Mouse (Mus musculus): ENCODE measurements around the gene Gmnn. TPM values are rescaled to one million over a fixed set of nuclear protein-coding genes. Genes with fewer than 3 reads are reported as not detected.

Gene Gmnn
- polyA plus RNA-seq, 1 experiment from 2014 or later = 65.6 TPM

DNA sequence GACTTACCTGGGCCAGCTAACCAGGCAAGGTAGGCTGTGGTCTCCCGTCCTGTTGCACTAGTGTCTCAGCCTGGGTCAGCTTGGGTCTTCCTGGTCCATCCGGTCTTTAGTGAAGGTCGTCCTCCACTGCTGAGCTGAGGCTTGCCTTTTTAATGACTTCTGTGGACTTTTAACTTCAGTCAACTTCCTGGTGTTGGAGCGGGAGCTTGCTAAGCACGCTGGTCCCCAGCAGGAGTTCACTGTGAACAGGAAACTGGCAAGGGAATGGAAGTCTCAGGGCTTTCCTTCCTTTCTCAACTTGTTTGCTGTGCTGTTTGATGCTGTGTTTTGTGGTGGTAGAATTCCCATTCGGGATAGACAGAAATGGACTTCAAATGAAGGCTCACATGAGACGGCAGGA lies 44.0 kb downstream of the Gmnn start:
- ATAC-seq (no peak), DNase-seq (ENCODE audit: low spot score) (no peak)
- WGBS = 84% methylated on average over 7 of the region's 7 CpGs
- no peak overlapping the region for H3K4me3 ChIP-seq (ENCODE audit: low read depth, low read length)
- no peak overlapping the region for H3K27ac ChIP-seq (ENCODE audit: low read depth, low read length)
- H3K9me3 ChIP-seq (replicated peaks; ENCODE audit: control insufficient read depth, low read length) = no peaks in the 10 kb centered on the region
- H3K9ac ChIP-seq (ENCODE audit: low read length) = no peak overlapping the region
- no peaks in the 10 kb centered on the region for H3K27me3 ChIP-seq (replicated peaks; ENCODE audit: control insufficient read depth, insufficient read depth, low read length)
- peaks cover 7% of the 10 kb centered on the region for H3K36me3 ChIP-seq (ENCODE audit: control insufficient read depth, insufficient read depth, low read length)
- no peak overlapping the region for H3K4me2 ChIP-seq (ENCODE audit: low read length)
- no peaks in the 10 kb centered on the region for H3K4me1 ChIP-seq (ENCODE audit: control insufficient read depth, insufficient read depth, low read length)

DNA sequence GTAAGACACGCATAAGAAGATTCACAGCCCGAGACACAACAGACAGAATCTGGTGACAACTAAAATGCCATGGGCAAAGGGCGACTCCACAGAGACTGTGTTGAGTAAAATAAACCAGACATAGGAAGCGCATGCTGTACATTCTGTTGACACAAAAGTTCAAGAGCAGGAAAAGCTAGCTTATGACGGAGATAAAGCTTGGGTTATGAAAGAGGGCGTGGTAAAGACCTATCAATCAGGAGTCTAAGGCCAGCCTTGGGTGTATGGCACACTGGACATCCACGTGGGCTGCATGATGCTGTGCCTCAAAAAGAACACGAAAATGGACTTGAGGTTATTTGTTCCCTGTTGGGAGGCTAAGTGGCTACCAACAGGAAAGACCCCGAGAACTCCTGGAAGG lies 45.3 kb downstream of the Gmnn start:
- DNase-seq (ENCODE audit: low spot score) = no peak
- Histone ChIP-seq H3K36me3 (ENCODE audit: control insufficient read depth, insufficient read depth, low read length) (peaks cover 7% of the 10 kb centered on the region), H3K4me3 (ENCODE audit: low read depth, low read length) (no peak overlapping the region), H3K9me3 (replicated peaks; ENCODE audit: control insufficient read depth, low read length) (no peaks in the 10 kb centered on the region), H3K9ac (ENCODE audit: low read length) (no peak overlapping the region), H3K4me1 (ENCODE audit: control insufficient read depth, insufficient read depth, low read length) (no peaks in the 10 kb centered on the region), H3K27me3 (replicated peaks; ENCODE audit: control insufficient read depth, insufficient read depth, low read length) (no peaks in the 10 kb centered on the region), H3K4me2 (ENCODE audit: low read length) (no peak overlapping the region), H3K27ac (ENCODE audit: low read depth, low read length) (no peak overlapping the region)
- 88% methylated on average over 9 of the region's 9 CpGs for WGBS
- no peak for ATAC-seq

DNA sequence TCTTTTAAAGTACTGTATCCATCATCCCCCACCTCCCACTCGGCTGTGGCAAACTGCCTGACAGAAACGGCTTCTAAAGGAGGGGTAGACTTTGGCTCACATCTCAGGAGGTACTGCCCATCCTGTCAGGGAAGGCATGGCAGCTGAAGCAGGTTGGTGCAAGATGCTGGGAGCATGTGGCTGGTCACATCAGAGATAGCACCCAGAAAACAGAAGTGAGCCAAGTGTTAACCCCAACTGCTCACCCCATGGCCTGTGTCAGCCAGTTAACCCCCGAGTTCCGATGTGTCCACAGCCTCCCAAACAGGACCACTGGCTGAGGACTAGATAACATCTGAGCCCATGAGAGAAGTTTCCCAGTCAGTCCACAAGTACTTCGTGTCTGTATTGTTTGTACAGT lies 46.1 kb downstream of the Gmnn start:
- no peaks in the 10 kb centered on the region for H3K27me3 ChIP-seq (replicated peaks; ENCODE audit: control insufficient read depth, insufficient read depth, low read length)
- H3K9me3 ChIP-seq (replicated peaks; ENCODE audit: control insufficient read depth, low read length) = no peaks in the 10 kb centered on the region
- no peak for DNase-seq (ENCODE audit: low spot score)

DNA sequence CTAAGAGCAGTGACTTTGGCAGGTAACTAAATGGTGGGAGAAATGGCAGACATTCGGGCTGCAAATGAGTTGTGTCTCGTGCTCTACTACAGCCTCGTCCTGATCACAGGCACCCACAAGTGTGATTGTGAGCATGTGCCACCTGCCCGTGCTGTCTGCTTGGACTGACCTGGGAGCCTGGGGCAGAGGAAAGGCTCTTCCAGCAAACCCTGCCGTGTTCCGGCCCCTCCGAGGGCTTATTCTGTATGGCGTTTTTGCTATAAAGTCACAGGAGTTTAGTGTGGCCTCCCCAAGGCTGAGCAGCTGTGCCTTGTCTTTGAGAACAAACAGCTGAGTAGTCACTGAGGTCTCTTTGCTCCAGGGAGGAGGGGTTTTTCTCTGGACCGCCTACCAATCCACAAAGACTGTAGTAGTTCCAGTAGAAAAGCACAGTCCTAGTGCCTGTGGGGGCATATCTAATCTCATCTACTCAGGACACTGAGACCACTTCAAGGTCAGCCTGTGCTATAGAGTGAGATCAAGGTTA lies 47.3 kb downstream of the Gmnn start:
- Histone ChIP-seq H3K4me1 (ENCODE audit: control insufficient read depth, insufficient read depth, low read length) (no peaks in the 10 kb centered on the region), H3K4me3 (ENCODE audit: low read depth, low read length) (no peak overlapping the region), H3K27ac (ENCODE audit: low read depth, low read length) (no peak overlapping the region), H3K9ac (ENCODE audit: low read length) (no peak overlapping the region), H3K4me2 (ENCODE audit: low read length) (no peak overlapping the region), H3K27me3 (replicated peaks; ENCODE audit: control insufficient read depth, insufficient read depth, low read length) (no peaks in the 10 kb centered on the region), H3K9me3 (replicated peaks; ENCODE audit: control insufficient read depth, low read length) (no peaks in the 10 kb centered on the region), H3K36me3 (ENCODE audit: control insufficient read depth, insufficient read depth, low read length) (peaks cover 11% of the 10 kb centered on the region)
- no peak for ATAC-seq
- DNase-seq (ENCODE audit: low spot score) = no peak
- WGBS = 82% methylated on average over 9 of the region's 9 CpGs

More for the DNA sequence above, 46.1 kb downstream of the Gmnn start:
- Histone ChIP-seq H3K27ac (ENCODE audit: low read depth, low read length) (no peak overlapping the region), H3K9ac (ENCODE audit: low read length) (no peak overlapping the region), H3K4me2 (ENCODE audit: low read length) (no peak overlapping the region), H3K4me1 (ENCODE audit: control insufficient read depth, insufficient read depth, low read length) (no peaks in the 10 kb centered on the region), H3K4me3 (ENCODE audit: low read depth, low read length) (no peak overlapping the region), H3K36me3 (ENCODE audit: control insufficient read depth, insufficient read depth, low read length) (peaks cover 11% of the 10 kb centered on the region)
- WGBS = 72% methylated on average over 5 of the region's 5 CpGs
- no peak for ATAC-seq

DNA sequence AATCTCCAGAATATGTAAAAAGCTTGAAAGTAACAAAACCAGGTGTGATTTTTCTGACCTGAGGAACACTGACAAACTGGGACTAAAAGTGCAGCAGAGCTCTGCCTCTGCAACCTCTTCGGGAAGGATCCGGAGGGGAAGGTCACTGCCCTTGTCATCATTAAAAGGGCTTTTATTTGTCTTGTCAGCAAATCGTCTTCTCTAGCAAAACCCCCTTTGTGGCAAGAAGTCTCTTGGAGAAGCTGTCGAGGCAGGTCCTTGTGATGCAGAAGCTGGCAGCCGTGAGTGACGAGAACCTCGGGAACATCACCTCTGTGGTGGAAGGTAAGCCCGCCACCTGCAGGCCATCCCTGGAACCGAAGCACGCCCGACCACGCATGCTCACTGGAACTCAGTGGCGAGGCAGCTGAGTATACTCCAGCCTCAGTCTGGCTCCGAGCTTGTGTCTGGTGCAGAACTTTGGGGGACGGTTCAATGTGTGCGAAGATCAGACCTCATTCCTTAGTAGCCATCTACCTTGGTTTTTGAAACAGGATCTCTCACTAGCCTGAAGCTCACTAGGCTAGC lies 48.2 kb downstream of the Gmnn start:
- no peaks in the 10 kb centered on the region for H3K9me3 ChIP-seq (replicated peaks; ENCODE audit: control insufficient read depth, low read length)
- H3K27me3 ChIP-seq (replicated peaks; ENCODE audit: control insufficient read depth, insufficient read depth, low read length) = no peaks in the 10 kb centered on the region
- no peak overlapping the region for H3K4me3 ChIP-seq (ENCODE audit: low read depth, low read length)
- H3K4me1 ChIP-seq (ENCODE audit: control insufficient read depth, insufficient read depth, low read length) = no peaks in the 10 kb centered on the region
- 7% methylated on average over 16 of the region's 16 CpGs for WGBS
- H3K4me2 ChIP-seq (ENCODE audit: low read length) = peak overlapping the region; percentile 36
- peaks cover 8% of the 10 kb centered on the region; the same call in 1 of the 2 replicates for H3K36me3 ChIP-seq (ENCODE audit: control insufficient read depth, insufficient read depth, low read length)
- no peak overlapping the region for H3K27ac ChIP-seq (ENCODE audit: low read depth, low read length)
- DNase-seq (ENCODE audit: low spot score) (peak; percentile 87), ATAC-seq (peak; percentile 90)
- H3K9ac ChIP-seq (ENCODE audit: low read length) = peak overlapping the region; percentile 41; the same call in 1 of the 2 replicates

DNA sequence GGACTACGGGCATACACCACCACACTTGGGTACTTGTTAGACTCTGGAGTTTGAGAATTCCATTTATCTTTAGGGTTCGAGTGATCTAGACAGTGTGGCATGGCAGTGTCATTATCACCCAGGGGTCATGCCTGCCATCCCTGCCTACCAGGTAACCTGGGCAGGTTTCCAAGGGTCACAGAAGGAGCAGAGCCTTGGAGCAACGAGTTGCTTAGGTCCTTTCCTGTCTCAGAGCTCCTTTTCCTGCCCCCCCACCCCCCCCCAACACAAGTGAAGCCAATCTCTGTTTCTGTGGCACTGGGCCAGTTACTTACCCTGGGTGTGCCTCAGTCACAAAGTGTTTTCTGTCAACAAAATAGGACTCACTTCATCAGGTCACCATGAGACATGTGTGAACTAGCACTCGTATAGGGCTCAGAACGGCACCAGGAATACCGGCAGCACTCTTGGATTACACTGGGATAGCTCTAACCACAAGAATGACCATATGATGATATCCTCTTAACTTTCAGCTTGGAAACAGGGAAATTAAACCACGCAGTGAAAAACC lies 49.1 kb downstream of the Gmnn start:
- no peak for DNase-seq (ENCODE audit: low spot score)
- WGBS = 87% methylated on average over 7 of the region's 7 CpGs
- no peak overlapping the region for H3K4me3 ChIP-seq (ENCODE audit: low read depth, low read length)

DNA sequence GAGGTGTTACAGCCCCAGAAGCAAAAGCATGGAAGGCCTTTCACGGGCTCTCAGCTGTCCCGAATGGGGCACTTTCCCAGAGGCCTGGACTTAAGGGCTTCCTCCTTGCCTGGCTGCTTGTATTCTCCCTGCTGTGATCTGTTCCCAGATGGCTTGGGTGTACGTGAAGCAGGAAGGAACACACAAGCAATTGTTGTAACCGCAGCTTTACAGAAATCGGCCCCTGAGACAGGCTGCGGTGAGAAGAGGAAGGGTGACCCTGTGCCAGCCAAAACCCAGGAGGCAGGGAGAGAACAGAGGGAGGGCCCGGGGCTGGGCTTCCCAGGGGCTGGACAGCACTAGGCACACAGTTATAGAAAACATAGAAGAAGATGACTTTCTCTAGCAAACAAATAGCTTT lies 50.8 kb downstream of the Gmnn start:
- DNase-seq (ENCODE audit: low spot score) (no peak), ATAC-seq (no peak)
- peaks cover 9% of the 10 kb centered on the region; the same call in 1 of the 2 replicates for H3K36me3 ChIP-seq (ENCODE audit: control insufficient read depth, insufficient read depth, low read length)
- WGBS = 60% methylated on average over 7 of the region's 7 CpGs
- H3K9ac ChIP-seq (ENCODE audit: low read length) = no peak overlapping the region
- H3K9me3 ChIP-seq (replicated peaks; ENCODE audit: control insufficient read depth, low read length) = no peaks in the 10 kb centered on the region
- no peak overlapping the region for H3K4me3 ChIP-seq (ENCODE audit: low read depth, low read length)
- no peaks in the 10 kb centered on the region for H3K27me3 ChIP-seq (replicated peaks; ENCODE audit: control insufficient read depth, insufficient read depth, low read length)
- H3K4me1 ChIP-seq (ENCODE audit: control insufficient read depth, insufficient read depth, low read length) = no peaks in the 10 kb centered on the region
- H3K4me2 ChIP-seq (ENCODE audit: low read length) = no peak overlapping the region
- H3K27ac ChIP-seq (ENCODE audit: low read depth, low read length) = no peak overlapping the region

More for the DNA sequence above, 49.1 kb downstream of the Gmnn start:
- H3K27me3 ChIP-seq (replicated peaks; ENCODE audit: control insufficient read depth, insufficient read depth, low read length) = no peaks in the 10 kb centered on the region
- H3K4me1 ChIP-seq (ENCODE audit: control insufficient read depth, insufficient read depth, low read length) = no peaks in the 10 kb centered on the region
- H3K27ac ChIP-seq (ENCODE audit: low read depth, low read length) = no peak overlapping the region
- no peak for ATAC-seq
- no peak overlapping the region for H3K4me2 ChIP-seq (ENCODE audit: low read length)
- H3K9ac ChIP-seq (ENCODE audit: low read length) = no peak overlapping the region
- H3K9me3 ChIP-seq (replicated peaks; ENCODE audit: control insufficient read depth, low read length) = no peaks in the 10 kb centered on the region
- peaks cover 8% of the 10 kb centered on the region; the same call in 1 of the 2 replicates for H3K36me3 ChIP-seq (ENCODE audit: control insufficient read depth, insufficient read depth, low read length)

DNA sequence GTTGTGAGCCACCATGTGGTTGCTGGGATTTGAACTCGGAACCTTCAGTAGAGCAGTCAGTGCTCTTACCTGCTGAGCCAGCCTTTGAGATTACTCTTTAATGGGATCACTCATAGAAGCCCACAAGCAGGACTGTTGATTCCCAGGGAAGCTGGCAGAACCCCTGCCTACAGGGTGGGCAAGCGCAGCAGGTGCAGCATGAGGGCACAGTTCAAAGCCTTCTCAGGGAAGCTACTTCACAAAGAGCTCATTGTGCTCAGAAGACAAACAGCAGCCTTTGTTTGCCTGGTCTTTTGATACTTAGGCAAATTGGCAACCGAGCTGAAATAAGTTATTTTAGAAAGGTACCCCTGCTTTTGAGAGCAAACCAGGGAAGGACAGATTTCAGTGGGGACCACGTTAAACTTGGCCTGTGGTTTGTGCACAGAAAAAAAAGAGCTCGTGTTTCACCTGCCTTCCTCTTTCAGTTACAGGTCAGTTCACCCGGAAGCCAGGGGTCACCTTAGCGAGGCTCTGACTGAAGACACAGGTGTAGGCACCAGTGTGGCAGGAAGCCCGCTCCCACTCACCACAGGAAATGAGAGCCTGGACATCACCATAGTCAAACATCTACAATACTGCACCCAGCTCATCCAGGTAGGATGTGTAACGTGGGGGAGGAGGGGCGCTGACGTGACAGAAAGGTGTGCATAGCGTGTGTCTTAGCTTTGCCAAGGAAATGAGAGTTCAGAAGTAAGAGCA lies 51.9 kb downstream of the Gmnn start:
- Histone ChIP-seq H3K27ac (ENCODE audit: low read depth, low read length) (no peak overlapping the region), H3K9me3 (replicated peaks; ENCODE audit: control insufficient read depth, low read length) (no peaks in the 10 kb centered on the region), H3K36me3 (ENCODE audit: control insufficient read depth, insufficient read depth, low read length) (peaks cover 7% of the 10 kb centered on the region; the same call in 1 of the 2 replicates), H3K4me1 (ENCODE audit: control insufficient read depth, insufficient read depth, low read length) (no peaks in the 10 kb centered on the region), H3K9ac (ENCODE audit: low read length) (no peak overlapping the region), H3K27me3 (replicated peaks; ENCODE audit: control insufficient read depth, insufficient read depth, low read length) (no peaks in the 10 kb centered on the region), H3K4me2 (ENCODE audit: low read length) (no peak overlapping the region), H3K4me3 (ENCODE audit: low read depth, low read length) (no peak overlapping the region)
- WGBS = 53% methylated on average over 12 of the region's 12 CpGs
- no peak for DNase-seq (ENCODE audit: low spot score)
- no peak for ATAC-seq

DNA sequence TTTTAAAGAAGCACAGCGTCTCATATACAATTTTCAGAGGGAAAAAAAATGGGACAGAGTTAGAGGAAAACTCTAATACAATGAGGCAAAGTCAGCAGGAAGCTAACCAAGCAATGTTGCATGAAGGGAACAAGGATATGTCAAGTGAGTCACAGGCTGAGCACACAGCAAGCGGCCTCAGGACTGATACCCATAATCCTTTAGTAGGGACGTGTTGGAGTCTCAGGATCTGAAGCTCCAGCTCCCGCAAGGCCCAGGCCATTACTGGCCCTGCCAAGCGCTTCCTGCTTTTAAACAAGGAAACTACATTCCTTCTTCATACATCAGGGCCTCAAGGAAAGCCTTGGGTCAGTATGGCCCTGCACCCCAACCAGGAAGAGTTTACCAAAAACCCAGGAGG lies 59.6 kb downstream of the Gmnn start:
- no peak overlapping the region for H3K9ac ChIP-seq (ENCODE audit: low read length)
- H3K4me1 ChIP-seq (ENCODE audit: control insufficient read depth, insufficient read depth, low read length) = no peaks in the 10 kb centered on the region
- no peak for DNase-seq (ENCODE audit: low spot score)
- ATAC-seq = no peak
- H3K36me3 ChIP-seq (ENCODE audit: control insufficient read depth, insufficient read depth, low read length) = peaks cover 14% of the 10 kb centered on the region
- H3K4me3 ChIP-seq (ENCODE audit: low read depth, low read length) = no peak overlapping the region
- H3K27ac ChIP-seq (ENCODE audit: low read depth, low read length) = no peak overlapping the region
- no peaks in the 10 kb centered on the region for H3K9me3 ChIP-seq (replicated peaks; ENCODE audit: control insufficient read depth, low read length)
- 87% methylated on average over 5 of the region's 5 CpGs for WGBS
- no peak overlapping the region for H3K4me2 ChIP-seq (ENCODE audit: low read length)
- no peaks in the 10 kb centered on the region for H3K27me3 ChIP-seq (replicated peaks; ENCODE audit: control insufficient read depth, insufficient read depth, low read length)
